Mouse (Mus musculus): ENCODE results near the gene Olfr512.

Olfr512 gene

DNA sequence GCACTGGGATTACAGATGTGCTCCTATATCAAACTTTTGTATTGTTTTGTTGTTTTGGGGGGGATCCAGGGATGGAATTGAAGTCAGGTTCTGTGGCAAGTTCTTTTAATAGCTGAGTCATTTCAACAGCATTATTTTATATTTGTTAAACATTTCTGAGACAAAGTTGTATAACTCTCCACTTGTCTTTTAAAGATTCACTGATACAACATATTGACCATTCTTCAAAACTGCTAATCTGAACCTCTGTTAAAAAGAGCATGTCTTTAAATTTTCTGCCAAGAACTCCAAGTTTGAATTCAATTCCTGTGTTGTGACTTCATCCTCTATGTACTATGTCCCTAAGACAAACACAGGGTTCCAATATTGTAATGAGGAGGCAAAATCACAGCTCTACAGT, at the start of gene Olfr512:
Gene Olfr512, plus strand, starts transcription at position 301 of the 400 bp plus-strand sequence.
- no peak for DNase-seq (ENCODE audit: low spot score)

DNA sequence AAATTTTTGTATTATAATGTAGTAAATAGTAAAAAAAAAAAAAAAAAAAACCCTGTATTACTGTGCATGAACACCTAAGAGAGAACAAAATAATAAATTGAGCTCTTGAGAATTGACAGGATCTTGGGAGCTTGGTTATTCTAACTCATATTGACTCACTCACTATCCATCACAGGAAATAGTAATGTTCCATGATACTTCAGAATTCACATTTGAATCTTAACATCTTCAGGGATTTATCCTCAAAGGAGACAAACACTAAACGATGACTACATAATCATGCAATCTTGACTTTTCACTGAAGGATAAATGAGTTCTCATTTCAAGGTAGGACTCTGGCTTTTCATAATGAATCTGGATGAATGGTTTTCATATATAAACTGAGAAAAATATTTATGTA, 47.0 kb upstream of the Olfr512 start, which contains the start of gene Olfr510:
Gene Olfr510, plus strand, starts transcription at position 301 of the 400 bp plus-strand sequence.
- DNase-seq (ENCODE audit: low spot score): no peak

DNA sequence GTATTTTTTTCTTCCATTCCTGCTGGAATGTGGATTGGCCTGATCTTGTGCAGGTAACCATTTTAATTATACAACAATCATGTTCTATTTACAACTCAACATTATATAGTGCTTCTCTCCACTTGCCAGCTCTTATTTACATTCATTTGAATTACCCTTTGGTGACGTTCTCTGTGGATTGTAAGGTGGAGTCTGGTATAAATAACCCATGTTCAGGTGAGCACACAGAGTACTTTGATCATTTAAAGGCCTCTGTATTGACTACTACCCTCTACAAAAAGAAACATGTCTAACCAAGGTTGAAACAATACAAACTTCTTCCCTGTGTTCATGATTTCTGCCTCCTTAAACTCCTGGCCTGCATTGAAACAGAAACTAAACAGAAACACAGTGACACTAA, 42.1 kb upstream of the Olfr512 start:
- DNase-seq (ENCODE audit: low spot score): no peak

DNA sequence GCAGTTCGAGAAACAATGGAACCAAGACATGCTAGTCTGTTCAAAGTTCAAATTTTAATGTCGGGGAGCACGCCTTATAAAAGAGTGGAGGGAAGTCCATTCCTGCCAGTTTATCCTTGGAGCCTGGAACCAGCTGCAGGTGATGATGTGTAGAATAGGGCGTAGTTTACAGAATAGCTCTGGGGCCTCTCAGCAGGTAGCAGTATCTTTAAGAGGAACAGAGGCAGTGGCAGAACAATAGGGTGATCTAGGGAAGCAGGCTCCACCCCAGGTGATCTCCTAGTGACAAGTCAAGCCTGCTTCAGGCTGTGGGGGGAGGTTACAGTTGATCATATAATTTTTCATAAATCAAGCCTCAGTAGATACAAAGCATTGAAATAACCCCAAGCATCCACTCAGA, 34.2 kb upstream of the Olfr512 start:
- no peak for DNase-seq (ENCODE audit: low spot score)

DNA sequence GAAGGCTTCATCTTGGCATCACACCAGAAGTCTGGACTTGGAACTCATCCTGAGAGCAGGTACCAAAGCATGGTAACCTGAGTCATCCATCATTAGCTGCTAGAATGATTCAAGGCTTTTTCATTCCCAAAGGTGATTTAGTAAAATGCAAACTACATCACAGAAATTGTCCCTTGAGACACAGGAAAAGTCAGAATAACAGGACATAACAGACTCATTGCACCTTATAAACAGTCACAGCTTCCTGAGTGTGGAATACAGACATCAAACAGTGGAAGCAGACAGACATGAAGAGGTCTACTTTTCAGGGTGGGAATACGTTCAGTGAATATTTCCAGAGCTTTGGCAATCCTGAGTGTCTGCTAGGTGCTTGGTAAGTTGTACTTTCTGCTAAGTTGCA, 37.6 kb downstream of the Olfr512 start, which contains the start of gene Olfr513:
Gene Olfr513, plus strand, starts transcription at position 301 of the 400 bp plus-strand sequence.
- no peak for DNase-seq (ENCODE audit: low spot score)

DNA sequence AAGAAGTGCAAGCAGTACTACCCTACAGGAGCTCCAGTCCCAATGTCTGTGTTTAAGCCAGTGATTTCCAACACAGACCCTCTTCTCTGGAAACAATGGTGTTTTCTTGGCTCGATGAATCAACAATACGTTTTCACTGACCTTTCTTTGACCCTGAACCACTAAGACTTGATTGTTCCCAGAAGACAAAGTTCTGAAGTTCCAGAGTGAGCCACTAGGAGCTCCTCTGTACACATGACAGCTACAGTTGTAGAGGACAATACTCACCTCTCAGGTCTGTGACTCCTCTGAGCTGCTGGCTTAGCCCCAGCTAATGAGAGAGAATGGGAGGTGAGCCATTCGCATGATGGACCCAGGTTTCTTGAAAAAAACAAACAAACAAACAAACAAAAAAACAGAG, 47.3 kb downstream of the Olfr512 start:
- no peak for DNase-seq (ENCODE audit: low spot score)
